Mouse (Mus musculus): ENCODE data around the gene Vmn2r87. TPM values are rescaled to one million over a fixed set of nuclear protein-coding genes. Genes with fewer than 3 reads are reported as not detected.
"Not testable (repeated sequence)": the region's sequence is repeated elsewhere in the genome, so short reads cannot be mapped to it uniquely, and the experiment has no call there.

Vmn2r87 gene
- total and polyA plus RNA-seq, 3 experiments = not detected

DNA sequence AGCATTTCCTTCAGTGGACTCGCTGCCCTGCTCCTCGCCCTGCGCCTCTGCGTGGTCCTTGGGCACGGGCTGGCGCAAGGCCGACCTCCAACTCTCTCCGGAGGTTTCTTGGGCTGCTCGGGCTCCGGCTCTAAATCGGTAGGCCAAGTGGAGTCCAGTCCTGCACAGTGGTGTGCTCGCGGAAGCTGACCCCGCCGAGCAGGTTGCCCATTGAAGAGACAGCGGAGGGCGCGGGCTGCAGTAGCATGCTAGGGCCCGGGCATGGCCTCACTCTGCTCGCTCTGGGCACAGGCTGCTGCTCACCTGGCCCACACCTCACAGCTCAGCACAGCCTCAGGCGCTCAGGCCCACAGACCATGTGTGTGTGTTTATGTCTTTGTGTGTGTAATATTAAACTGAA, 52.4 kb downstream of the Vmn2r87 start:
- dilution Hi-C loops (cut with MboI; ENCODE audit: extremely low pct_ligation_motif_present, extremely low pct_unique_long_range_greater_than_20kb, low sequenced_read_pairs) = no loop called here
- Histone ChIP-seq H3K4me3 (replicated peaks in 1 of 3; ENCODE audit: low read depth in 2 of 3, low read length in 2 of 3, poor library complexity in 1 of 3) (no peak overlapping the region), H3K79me2 (replicated peaks; ENCODE audit: control insufficient read depth, extremely low read depth, insufficient read depth, poor library complexity, severe bottlenecking) (no peaks in the 10 kb centered on the region), H3K9me3 (replicated peaks; ENCODE audit: low read length) (no peaks in the 10 kb centered on the region), H3K9ac (ENCODE audit: insufficient read depth, low read depth) (no peak overlapping the region), H3K4me1 (ENCODE audit: control insufficient read depth in 1 of 2, insufficient read depth in 2 of 2) (no peaks in the 10 kb centered on the region), H3K4me2 (ENCODE audit: insufficient read depth, low read depth, poor library complexity, severe bottlenecking) (no peak overlapping the region), H3K27ac (ENCODE audit: insufficient read depth, low read depth) (no peak overlapping the region), H3K27me3 (replicated peaks) (no peaks in the 10 kb centered on the region), H3K36me3 (replicated peaks in 1 of 2; ENCODE audit: control insufficient read depth in 1 of 2, insufficient read depth in 1 of 2, low read length in 1 of 2) (no peaks in the 10 kb centered on the region)
- in situ Hi-C loops (cut with MboI; ENCODE audit: low pct_ligation_motif_present, low pct_unique_long_range_greater_than_20kb, low sequenced_read_pairs) = no loop called here
- no peak for TF ChIP-seq TCF12 (IDR thresholded peaks at IDR 0.05; ENCODE audit: low read depth, low read length)
- no peak for TF ChIP-seq SIN3A (IDR thresholded peaks at IDR 0.05; ENCODE audit: low read length)
- TF ChIP-seq MAFK (IDR thresholded peaks at IDR 0.05; ENCODE audit: insufficient replicate concordance, low read length) = no peak
- no peak for TF ChIP-seq CTCF (conservative IDR thresholded peaks at IDR 0.05 in 1 of 2, IDR thresholded peaks at IDR 0.05 in 1 of 2; ENCODE audit: low read depth in 2 of 2, low read length in 2 of 2)
- no peak for TF ChIP-seq POLR2A (IDR thresholded peaks at IDR 0.05; ENCODE audit: low read depth, low read length)
- TF ChIP-seq E2F4 (IDR thresholded peaks at IDR 0.05; ENCODE audit: insufficient replicate concordance, low read depth, low read length) = no peak
- no peak for TF ChIP-seq PAX5 (IDR thresholded peaks at IDR 0.05; ENCODE audit: low read length)
- TF ChIP-seq HCFC1 (IDR thresholded peaks at IDR 0.05; ENCODE audit: low read depth, low read length) = no peak
- TF ChIP-seq POLR2AphosphoS2 (IDR thresholded peaks at IDR 0.05; ENCODE audit: low read depth, low read length) = no peak
- no peak for TF ChIP-seq GABPA (IDR thresholded peaks at IDR 0.05; ENCODE audit: insufficient replicate concordance, low read depth, low read length)
- TF ChIP-seq CHD1 (IDR thresholded peaks at IDR 0.05; ENCODE audit: low read depth, low read length) = no peak
- no peak for TF ChIP-seq EP300 (IDR thresholded peaks at IDR 0.05; ENCODE audit: low read length)
- TF ChIP-seq ZNF384 (IDR thresholded peaks at IDR 0.05; ENCODE audit: low read depth, low read length) = no peak
- TF ChIP-seq KAT2A (IDR thresholded peaks at IDR 0.05; ENCODE audit: insufficient replicate concordance, low read length) = no peak
- TF ChIP-seq MAZ (IDR thresholded peaks at IDR 0.05; ENCODE audit: low read depth, low read length) = no peak
- TF ChIP-seq RCOR1 (conservative IDR thresholded peaks at IDR 0.05; ENCODE audit: low read depth, low read length) = no peak
- no peak for TF ChIP-seq USF2 (conservative IDR thresholded peaks at IDR 0.05; ENCODE audit: low read depth, low read length)
- TF ChIP-seq USF1 (IDR thresholded peaks at IDR 0.05; ENCODE audit: low read depth, low read length) = no peak
- TF ChIP-seq JUND (conservative IDR thresholded peaks at IDR 0.05; ENCODE audit: low read depth, low read length) = no peak
- DNase-seq (ENCODE audit: extremely low read depth) = no peak

DNA sequence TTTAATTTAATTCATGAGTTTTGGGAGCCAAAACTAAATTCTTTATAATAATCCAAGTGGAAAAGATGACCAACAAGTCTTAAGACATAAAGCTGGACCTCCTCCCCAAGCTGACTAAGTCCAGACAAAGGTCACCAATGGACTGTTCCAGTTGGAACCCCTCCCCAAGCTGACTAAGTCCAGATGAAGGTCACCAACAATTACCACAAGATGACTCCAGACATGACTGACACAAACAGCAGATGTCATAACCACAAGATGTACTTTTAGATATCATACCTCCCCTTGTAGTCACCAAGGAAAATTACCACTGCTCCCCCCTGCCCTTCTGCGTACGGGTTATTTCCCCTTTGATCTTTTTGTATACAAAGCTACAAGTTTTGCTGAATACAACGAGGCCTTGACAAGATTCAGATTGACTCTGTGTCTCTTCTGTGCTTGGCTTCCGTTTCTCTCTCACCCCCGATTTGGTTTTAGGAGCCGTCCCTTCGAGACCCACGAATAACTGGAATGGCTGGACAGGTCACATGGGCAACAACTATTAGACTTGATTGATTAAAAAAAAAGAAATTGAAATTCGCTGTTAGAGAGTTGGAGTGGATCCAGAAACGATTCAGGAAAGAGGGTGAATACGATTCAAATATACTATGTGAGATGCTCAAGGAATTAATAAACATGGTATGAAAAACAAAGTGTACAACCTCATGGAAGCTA, 62.9 kb downstream of the Vmn2r87 start:
- H3K27me3 ChIP-seq (replicated peaks); in situ Hi-C loops (cut with MboI; ENCODE audit: low pct_ligation_motif_present, low pct_unique_long_range_greater_than_20kb, low sequenced_read_pairs); H3K4me3 ChIP-seq (replicated peaks in 1 of 3; ENCODE audit: low read depth in 2 of 3, low read length in 2 of 3, poor library complexity in 1 of 3); H3K9ac ChIP-seq (ENCODE audit: insufficient read depth, low read depth); H3K27ac ChIP-seq (ENCODE audit: insufficient read depth, low read depth); H3K79me2 ChIP-seq (replicated peaks; ENCODE audit: control insufficient read depth, extremely low read depth, insufficient read depth, poor library complexity, severe bottlenecking); H3K9me3 ChIP-seq (replicated peaks; ENCODE audit: low read length); H3K36me3 ChIP-seq (replicated peaks in 1 of 2; ENCODE audit: control insufficient read depth in 1 of 2, insufficient read depth in 1 of 2, low read length in 1 of 2); DNase-seq (ENCODE audit: extremely low read depth); H3K4me1 ChIP-seq (ENCODE audit: control insufficient read depth in 1 of 2, insufficient read depth in 2 of 2); dilution Hi-C loops (cut with MboI; ENCODE audit: extremely low pct_ligation_motif_present, extremely low pct_unique_long_range_greater_than_20kb, low sequenced_read_pairs): not testable (repeated sequence)
- H3K4me2 ChIP-seq (ENCODE audit: insufficient read depth, low read depth, poor library complexity, severe bottlenecking) = peak overlapping the region; percentile 13; the same call in 1 of the 2 replicates

DNA sequence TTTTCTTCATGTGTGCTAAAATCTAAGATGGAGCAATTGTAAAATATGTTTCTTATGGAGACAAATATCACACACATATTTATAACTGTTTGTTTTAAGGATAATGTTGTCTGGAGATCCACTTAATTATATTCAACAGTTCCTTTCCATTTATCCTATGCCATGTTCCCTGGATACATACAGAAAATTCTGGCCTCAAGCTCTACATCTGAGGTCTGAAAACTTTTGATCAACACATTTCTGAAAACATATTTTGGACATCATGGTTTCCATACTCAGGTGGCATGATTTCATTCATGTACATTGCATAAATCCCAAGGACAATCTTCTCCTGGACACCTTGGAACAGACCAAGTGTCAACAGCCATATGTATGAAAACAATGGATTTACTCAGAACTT, 67.6 kb downstream of the Vmn2r87 start, which contains the start of gene Vmn2r85:
Vmn2r85 (minus strand) TSS at position 101 of the 400 bp plus-strand sequence.
- in situ Hi-C loops (cut with MboI; ENCODE audit: low pct_ligation_motif_present, low pct_unique_long_range_greater_than_20kb, low sequenced_read_pairs); H3K4me1 ChIP-seq (ENCODE audit: control insufficient read depth in 1 of 2, insufficient read depth in 2 of 2); H3K79me2 ChIP-seq (replicated peaks; ENCODE audit: control insufficient read depth, extremely low read depth, insufficient read depth, poor library complexity, severe bottlenecking); H3K4me3 ChIP-seq (replicated peaks in 1 of 3; ENCODE audit: low read depth in 2 of 3, low read length in 2 of 3, poor library complexity in 1 of 3); H3K9me3 ChIP-seq (replicated peaks; ENCODE audit: low read length); H3K9ac ChIP-seq (ENCODE audit: insufficient read depth, low read depth); H3K36me3 ChIP-seq (replicated peaks in 1 of 2; ENCODE audit: control insufficient read depth in 1 of 2, insufficient read depth in 1 of 2, low read length in 1 of 2); DNase-seq (ENCODE audit: extremely low read depth); H3K4me2 ChIP-seq (ENCODE audit: insufficient read depth, low read depth, poor library complexity, severe bottlenecking); dilution Hi-C loops (cut with MboI; ENCODE audit: extremely low pct_ligation_motif_present, extremely low pct_unique_long_range_greater_than_20kb, low sequenced_read_pairs); H3K27ac ChIP-seq (ENCODE audit: insufficient read depth, low read depth); H3K27me3 ChIP-seq (replicated peaks): not testable (repeated sequence)

- H3K27ac ChIP-seq (ENCODE audit: insufficient read depth, low read depth); in situ Hi-C loops (cut with MboI; ENCODE audit: low pct_ligation_motif_present, low pct_unique_long_range_greater_than_20kb, low sequenced_read_pairs); H3K4me2 ChIP-seq (ENCODE audit: insufficient read depth, low read depth, poor library complexity, severe bottlenecking); H3K9me3 ChIP-seq (replicated peaks; ENCODE audit: low read length); H3K4me3 ChIP-seq (replicated peaks in 1 of 3; ENCODE audit: low read depth in 2 of 3, low read length in 2 of 3, poor library complexity in 1 of 3); H3K36me3 ChIP-seq (replicated peaks in 1 of 2; ENCODE audit: control insufficient read depth in 1 of 2, insufficient read depth in 1 of 2, low read length in 1 of 2); DNase-seq (ENCODE audit: extremely low read depth); H3K27me3 ChIP-seq (replicated peaks); H3K9ac ChIP-seq (ENCODE audit: insufficient read depth, low read depth); H3K79me2 ChIP-seq (replicated peaks; ENCODE audit: control insufficient read depth, extremely low read depth, insufficient read depth, poor library complexity, severe bottlenecking); H3K4me1 ChIP-seq (ENCODE audit: control insufficient read depth in 1 of 2, insufficient read depth in 2 of 2); dilution Hi-C loops (cut with MboI; ENCODE audit: extremely low pct_ligation_motif_present, extremely low pct_unique_long_range_greater_than_20kb, low sequenced_read_pairs): not testable (repeated sequence)
These were observed 74.8 kb downstream of the Vmn2r87 start for GRCm38 (mm10) chr10:130422368-130422767.

Measured in CH12.LX (cell line).